Mouse (Mus musculus) right cerebral cortex, adult 2 months (tissue): ENCODE results near the gene Fam111a.
"Not testable (repeated sequence)": the region's sequence is repeated elsewhere in the genome, so short reads cannot be mapped to it uniquely, and the experiment has no call there.

ENCODE experiments used
- DNase-seq, 2 experiments: peaks; one replicate each; pipeline ENCODE4 v3.0.0; 2021 to 2022; ENCODE audit warnings: low spot score in 2 of 2

The Fam111a gene

DNA sequence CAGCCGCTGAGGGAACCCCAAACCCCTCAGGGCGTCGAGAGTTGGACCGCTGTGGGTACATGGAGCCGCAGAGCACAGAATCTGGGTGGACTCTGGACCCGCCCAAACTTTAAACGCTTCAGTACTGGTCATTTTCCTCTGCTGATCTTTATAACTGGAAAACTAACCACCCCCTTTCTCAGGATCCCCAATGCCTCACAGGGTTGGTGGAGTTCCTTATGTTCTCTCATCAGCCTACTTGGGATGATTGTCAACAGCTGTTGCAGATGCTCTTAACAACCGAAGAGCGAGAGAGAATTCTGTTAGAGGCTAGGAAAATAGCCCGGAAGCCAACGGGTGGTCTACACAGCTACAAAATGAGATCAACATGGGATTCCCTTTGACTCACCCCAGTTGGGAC is at the start of gene Fam111a:
Fam111a (plus strand) TSS at position 301 of the 400 bp plus-strand sequence.
- DNase-seq: not testable (repeated sequence)

DNA sequence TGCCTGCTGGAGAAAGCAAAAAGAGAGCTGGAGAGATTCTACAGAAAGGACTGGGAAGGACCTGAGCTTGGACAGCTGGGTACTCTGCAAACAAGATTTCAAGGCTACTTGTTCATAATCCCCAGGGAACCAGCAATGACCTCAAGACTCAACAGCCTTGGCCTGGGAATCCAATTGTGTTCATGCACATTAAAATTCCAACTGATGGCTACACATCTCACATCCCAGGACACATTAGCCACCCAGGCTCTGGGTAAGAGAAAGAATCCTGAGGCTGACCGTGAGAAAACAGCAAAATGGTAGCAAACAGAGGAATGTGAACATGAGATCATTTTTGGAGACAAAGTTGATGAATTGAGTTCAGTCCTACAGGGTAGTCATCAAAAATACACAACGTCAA is 49.3 kb upstream of the Fam111a start:
- DNase-seq: no peak

DNA sequence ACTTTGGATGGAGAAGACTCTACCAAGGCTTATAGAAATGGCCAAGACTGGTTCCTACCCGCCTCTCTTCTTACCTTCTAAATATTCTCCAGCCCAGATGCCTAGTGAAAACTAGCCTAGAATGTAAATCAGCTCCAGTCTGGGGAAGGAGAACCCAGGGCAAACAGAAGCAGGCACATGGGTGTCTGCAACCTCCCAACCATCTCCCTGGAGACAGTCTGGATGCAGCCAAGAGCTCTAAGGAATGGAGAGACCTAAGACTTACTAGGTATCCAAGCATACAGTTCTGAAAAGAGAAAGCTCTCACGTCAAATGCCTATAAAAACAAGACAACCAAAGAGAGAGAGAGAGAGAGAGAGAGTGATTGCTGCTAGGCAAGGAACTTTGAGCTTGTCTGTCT is 47.6 kb upstream of the Fam111a start:
- no peak for DNase-seq

DNA sequence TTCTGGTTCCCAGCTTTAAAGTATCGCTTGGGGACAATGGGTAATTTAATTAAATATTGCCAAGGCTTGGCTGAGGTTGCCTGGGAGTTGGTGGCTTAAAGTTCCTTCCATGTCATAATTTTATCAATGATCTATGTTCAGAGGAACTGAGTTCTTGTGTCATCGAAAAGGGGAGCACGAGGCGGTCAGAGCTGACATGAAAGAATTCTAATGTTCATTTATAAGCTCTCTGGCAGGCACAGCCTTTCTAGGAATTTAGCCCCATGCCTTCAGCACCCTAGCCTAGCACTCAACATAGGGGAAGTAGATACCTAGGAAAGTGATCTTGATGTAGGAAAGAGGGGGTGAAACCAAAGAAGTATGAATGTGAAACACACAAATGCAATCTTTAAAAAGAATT is 47.2 kb upstream of the Fam111a start:
- DNase-seq: no peak

DNA sequence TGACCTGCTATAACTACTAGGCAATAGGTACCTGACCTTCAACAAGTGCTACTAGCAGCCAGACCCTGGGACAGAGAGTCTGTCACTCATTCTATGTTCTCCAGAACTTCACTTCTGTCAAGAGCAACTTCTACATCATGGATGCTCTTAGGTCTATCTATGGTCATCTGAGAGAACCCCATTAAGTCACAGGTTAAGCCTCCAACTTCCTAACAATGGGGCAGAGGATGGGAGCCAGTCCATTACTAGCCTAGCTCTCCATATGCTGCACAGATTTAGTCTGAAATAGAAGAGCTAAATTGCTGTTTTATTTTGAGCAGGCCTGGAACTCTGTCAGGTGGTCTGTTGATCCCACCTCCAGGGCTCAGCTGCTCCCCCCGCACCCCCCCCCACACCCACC is 46.6 kb upstream of the Fam111a start:
- no peak for DNase-seq

DNA sequence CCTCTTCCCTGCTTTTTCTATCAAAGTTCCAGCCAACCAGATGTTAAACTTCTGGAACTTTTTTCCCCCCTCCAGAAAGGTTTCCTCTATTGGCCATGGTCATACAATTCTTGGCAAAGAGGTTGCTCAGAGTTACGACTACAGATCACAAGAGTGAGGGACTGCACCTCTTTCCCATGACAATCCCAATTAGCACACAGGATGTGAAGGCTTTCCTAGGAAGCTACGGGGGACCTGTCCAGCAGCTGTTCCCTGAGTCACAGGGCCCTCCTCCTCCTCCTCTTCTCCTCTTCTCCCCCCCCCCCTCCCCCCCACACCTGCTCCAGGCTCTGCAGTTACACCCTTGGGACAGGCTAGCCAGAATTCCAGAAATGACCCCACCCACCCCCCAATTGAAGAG is 46.1 kb upstream of the Fam111a start:
- no peak for DNase-seq

DNA sequence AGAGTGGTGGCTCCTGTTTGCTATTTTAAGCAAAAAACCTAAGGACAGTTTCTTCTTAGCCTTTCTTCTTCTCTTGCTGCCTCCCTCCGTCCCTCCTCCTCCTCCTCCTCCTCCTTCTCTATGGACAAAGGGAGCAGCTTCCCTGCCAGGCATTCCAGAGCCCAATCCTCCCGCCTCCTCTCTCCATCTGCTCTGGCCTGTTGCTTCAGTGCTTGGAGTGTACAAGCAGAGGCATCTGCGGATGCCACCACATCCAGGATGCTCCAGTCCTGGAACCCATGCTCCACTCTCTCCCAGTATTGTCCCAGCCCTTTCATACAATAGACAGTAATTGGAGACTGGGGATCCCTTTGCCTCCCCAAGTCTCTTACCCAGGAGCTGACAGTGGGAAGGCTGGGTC is 45.4 kb upstream of the Fam111a start:
- peak; percentile 79 to 82 for DNase-seq

DNA sequence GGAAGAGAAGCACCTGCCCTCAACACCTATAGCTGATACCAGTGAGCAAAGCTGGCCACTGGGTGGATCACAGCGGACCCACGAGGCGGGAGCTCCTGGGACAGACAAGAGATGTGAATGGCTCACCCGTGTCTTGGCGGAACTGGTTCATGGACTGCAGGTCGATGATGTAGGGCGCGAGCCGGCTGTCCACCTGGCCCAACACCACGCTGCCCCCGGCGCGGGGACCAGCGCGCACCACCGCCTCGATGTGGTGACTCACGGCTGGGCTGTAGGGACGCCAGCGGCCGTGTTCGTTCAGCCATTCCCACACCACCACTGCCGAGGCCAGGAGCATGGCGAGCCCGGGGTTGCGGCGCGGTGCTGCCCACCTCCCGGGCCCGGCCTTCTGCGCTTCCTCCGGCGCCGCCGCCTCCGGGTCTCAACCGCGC is 44.6 kb upstream of the Fam111a start:
- peak; percentile 51 to 64 for DNase-seq

DNA sequence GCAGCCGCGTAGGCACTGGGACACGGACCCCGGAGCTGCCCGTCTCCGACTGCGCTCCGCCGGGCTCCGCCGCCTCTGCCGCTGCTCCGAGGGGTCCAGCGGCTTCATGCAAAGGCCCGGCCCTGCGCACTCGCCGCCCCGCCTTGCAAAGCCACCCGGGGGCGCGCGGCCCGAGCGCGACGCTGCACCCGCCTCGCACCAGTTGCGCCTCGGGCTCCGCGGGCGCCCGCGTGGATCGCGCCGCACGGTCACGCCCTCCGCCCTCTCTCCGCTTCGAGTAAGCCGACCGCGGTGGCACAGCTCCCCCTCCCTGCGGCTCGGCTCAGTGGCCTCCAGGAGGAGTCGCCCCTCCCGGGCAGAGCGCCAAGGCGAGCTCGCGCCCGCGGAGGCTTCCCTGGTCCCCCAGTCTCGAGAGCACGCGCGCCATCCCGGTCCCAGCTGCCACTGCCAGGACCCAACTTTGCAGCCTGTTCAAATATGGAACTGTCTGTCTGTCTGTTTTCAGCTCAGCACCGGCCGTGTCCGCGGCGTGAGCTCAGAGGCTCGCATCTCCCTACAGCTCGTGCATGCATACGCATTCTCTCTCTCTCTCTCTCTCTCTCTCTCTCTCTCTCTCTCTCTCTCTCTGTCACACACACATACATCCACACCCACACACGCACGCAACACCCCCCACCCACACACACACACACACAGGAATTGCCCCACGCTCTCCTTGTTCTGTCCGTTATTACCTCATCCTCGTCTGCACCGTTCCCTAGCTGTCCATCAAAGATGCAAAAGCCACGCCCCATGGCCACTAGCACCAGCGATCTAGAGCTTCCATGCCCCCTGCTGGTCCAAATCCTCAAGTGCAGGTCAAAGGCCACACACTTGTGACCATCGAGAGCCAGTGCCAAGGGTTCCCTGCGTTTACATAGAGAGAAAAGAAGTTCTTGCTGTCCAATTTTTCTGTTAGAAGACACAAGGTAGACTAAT is 43.9 kb upstream of the Fam111a start, which contains the start of gene Dtx4:
Dtx4 (minus strand) TSS at position 85 of the 978 bp plus-strand sequence.
- peak; percentile 96 for DNase-seq

DNA sequence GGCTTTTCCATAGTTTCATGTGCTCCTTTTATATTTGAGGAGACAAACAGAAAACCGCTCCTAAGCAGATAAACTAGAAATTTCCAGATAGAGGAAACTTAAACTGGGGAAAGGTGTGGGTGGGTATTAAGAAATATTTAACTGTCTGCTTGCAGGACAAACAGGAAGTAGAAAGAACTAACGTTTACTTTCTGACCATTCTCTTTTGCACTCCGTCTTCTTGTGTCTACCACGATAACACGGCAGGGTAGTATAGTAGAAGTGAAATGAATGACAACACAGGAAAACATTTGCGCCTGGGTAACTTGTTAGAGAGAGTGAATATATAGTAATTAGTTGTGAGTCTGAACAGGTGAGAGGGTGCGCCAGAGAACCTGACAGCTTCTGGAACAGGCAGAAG is 42.8 kb upstream of the Fam111a start:
- no peak for DNase-seq

DNA sequence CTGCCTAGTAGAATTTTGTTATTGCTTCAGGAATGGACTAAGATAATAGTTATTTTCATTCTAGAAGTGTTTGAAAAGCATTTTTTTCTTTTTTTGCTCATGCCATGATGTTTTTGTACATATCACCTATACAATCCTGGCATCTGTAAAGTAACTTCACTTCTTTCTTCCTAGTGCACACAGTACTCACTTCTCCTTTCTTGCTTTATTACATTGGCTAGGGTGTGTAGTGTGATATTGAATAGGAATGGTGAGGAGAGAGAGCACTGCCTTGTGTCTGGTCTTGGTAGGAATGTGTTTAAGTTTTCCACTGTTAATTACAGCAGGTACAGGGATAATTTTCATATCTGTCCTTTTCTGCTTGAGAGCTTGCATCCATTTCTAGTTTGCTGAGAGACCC is 30.9 kb upstream of the Fam111a start:
- DNase-seq: no peak

DNA sequence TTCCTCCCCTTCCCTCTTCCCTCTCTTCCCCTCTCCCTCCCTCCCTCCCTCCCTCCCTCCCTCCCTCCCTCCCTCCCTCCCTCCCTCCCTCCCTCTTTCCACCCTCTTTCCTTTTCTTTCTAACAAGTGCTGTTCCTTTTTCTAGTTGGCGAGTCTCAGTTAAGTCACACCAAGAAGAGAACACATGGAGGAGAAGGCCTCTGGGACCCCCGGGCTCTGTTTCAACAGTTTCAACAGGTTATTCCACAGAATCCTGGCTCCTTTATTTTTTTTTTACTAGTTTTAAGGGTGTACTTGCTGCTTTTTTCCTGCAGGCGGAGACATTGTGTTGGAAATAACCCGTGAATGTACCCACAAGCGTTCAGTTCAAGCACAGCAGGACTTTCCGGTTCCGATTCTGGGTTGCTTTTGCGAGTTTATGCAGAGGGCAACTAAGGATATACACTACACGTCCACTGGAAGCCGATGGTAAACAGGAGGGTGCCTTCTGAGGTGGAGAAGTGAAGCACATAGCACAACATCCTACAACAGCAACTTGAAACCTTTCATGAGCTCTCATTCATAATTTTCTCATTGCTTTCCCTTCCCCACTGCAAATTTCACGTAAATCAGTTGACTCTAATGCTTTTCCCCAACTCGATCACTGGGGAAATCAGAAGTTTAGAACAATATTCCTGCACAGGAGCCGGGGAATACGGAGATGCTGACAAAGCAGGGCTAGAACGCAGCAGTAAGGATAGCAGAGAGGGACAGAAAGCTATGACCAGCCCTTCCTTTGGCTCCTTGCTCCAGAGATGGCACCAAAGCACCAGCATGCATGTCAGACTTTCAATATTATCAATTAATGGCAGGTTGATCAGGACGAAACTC is 27.6 kb upstream of the Fam111a start:
- peak; percentile 71 to 76 for DNase-seq

DNA sequence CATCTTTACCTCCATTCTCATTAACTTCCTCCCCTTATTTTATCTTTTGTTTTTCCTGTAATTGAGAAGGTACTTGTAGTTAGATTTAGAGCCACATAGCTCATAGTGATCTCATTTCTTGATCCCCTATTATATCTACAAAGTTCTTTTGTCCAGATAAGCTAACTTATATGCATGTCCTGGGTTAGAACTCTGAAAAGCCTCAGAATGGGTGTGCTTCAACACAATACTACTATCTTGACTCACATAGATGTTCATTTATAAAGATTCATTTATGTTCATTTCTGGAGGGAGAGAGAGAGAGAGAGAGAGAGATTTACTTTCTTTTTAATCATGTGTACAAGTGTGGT is 27.0 kb upstream of the Fam111a start:
- DNase-seq: no peak

DNA sequence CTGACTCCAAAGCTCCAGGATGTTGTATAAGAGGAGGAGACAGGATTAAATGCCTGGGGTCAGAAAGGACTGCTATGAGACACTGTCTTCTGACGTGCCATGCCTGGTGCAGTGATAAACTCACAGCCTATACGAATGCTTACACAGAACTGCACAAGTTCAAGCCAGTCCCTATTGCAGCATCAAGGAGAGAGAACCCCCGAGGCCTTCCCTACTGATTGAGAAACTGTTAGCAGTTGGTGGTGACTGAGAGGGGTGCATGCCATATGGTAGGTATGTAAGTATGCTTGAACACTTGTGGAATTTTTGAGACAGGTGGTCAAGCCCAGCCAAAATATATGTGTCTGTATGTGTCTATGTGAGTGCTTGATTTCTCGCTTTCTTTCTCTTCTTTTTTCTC is 22.2 kb upstream of the Fam111a start:
- DNase-seq: no peak

DNA sequence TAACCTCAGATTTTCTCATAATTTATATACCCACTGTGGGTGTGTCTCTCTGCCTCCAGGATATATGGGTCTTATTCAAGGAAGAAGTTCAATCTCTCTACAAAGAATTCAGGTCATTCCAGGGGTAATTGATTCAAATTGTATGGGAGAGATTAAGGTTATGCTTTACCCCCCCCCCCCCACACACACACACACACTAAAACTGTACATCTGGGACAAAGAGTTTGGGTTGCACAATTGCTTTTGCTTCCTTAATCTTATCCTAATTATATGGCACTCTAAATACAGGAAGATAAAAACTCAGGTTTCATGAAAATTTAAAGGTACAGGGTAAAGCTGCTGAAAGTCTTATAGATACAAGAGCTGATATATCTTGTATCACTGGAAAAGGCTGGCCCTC is 8.4 kb upstream of the Fam111a start:
- no peak for DNase-seq

DNA sequence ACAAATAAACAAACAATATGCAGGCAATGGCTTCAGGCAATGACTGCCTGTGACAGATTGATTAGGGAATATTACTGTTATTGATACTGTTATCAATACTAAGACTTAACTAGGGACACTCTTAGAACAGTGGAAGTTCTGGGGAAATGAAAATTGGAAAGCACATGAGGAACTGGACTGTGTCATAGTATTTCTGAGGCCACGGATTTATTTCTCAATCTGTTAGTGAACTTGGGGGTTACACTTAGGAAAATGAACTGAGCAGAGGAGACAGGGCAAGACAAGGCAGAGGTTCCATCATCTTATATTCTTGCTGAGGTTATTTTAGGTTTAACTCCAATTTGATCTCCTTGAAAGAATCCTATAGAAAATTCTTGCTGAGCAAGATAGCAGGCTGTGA is 5.6 kb upstream of the Fam111a start:
- no peak for DNase-seq

DNA sequence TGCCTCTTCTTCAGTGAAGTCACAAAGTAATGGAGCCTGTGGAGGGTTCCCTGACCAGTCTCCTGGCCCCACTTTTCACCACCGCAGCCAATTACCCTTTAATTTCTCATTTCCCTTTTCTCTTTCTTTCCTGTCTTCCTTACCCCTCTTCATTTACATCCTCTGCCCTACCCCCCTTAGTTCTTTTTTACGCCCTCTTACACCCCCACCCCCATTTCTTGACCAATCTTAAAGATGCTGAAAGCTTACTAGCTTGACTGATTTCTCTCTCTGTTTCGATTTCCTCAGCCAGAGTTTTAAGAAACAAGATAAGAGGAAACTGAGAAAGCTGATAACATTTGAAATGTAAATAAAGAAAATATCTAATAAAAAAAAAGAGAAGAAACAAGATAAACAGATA is 4.8 kb upstream of the Fam111a start:
- DNase-seq: no peak

DNA sequence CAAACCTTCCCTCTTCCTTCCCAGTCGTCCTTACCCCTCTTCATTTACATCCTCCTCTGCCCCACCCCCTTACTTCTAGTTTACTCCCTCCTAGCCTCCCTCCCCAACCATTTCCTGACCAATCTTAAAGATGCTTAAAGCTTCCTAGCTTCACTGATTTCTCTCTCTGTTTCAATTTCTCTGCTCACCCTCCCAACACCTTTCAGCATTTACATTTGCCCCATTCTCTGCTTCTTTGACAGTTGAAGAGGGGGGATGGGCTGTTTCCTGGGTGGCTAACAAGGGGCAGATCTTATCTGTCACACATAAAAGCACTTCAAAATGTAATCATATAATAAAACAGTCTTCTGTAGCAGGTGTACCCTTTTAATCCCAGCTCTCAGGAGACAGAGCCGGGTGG is 3.9 kb upstream of the Fam111a start:
- no peak for DNase-seq

DNA sequence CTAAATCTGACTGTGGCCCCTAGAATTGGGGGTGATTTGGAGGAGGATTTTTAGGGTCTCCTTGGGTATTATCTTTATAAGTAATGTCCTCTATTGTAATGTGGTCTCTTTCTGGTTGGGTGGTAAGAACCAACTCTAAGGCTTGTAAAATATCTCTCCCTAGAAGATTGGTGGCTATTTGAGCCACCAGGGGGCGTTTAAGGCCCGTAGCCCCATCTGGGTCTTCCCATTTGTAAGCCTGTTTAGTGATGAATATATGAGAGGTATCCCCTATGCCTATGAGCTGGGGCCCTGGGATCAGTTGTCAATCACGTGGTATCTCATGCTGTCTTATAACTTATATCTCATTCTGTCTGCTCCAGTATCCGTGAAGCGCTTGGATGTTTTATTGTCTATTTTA is 3.6 kb downstream of the Fam111a start:
- peak in 1 of 2 experiments; percentile 5 for DNase-seq

DNA sequence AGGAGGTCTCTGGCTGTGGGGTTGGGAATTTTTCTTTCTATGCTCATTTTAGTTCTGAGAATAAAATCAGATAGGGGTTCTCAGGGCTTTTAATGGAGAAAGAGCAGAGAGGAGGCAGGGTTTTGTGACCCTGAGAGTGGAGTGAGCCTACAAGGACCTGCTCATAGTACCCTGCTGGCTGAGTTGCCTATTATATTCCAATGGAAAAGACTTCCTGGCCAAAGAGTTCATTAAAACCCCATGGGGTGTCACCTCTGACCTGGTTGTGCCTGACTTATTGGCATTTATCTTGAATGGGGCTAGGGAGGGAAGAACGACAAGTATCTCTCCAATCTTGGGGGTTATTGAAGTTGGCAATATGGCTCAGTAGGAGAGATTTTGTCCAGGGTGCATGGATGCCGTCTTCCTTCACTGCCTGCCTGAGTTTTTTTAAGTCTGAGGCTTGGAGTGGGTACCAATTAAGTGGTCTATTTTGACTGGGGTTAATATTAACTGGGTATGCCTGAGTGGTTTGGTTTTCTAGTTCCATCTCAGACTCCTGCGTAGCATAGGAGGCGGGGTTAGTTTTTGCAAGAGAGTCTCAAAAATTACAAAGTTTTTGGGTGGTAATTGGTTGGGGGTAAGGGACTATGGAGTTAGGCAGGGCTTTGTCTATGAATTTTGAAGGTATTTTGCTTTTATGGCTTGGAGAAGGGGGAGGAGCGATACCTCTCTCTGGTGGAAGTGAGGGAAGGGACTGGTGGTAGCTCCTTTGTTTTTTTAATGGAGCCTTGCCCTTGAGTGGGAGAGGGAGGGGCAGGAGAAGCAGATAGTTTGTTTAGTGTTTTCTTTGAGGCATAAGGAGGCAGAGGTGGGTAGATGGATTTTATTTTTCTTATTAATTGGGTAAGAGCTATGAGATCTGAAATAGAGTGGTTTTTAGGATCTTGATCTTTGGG is 4.7 kb downstream of the Fam111a start:
- DNase-seq: no peak

DNA sequence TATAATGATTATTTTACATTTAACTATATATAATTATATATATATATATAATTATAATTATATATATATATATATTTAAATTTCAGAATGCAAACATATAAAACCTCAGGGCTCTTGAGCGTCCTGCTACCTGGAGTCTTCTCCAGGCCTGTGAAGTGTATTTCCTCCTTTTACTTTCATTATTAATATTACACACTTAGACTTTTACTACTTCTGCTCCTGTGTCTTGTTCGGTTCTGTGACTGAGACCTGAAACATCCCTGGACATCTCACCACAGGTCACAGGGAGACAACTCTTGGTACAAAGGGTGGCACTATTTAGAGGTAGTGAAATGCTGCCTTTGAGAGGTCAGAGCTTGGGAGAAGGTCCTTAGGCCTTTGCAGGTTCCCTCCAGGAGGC is 10.8 kb downstream of the Fam111a start:
- DNase-seq: no peak

DNA sequence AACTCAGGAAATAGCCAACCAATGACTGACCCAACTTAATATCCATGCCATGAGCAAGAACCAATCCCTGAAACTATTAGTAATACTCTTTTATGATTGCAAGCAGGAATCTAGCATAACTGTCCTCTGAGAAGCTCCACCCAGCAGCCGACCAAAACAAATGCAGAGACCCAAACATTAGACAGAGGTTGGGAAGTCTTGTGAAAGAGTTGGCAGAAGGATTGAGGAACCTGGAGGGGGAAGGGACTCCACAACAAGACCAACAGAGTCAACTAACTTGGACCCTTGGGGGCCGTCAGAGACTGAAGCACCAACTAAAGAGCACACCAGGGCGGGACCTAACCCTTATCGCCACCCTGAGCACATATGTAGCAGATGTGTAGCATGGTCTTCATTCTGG is 12.7 kb downstream of the Fam111a start:
- no peak for DNase-seq
